Comparison of ENCODE assay signal across 8 mouse cellular contexts in genomic region chr4:105109199-105109989, GRCm38 (mm10). TPM values are rescaled to one million over a fixed set of nuclear protein-coding genes. Genes with fewer than 3 reads are reported as not detected.
DNase-seq lines count a peak whose midpoint lies in the region; ATAC-seq and TF ChIP-seq lines count a peak whose summit lies in the region.

Gene Prkaa2, minus strand, starts transcription at chr4:105109890.

- intact Hi-C loops in gastrocnemius, adult 2 months (cut with DNase I), result no loop called here

- peak within 1 kb of the TSS; percentile 86 for H3K9ac ChIP-seq in hindbrain, embryonic 15.5 days

- H3K9me3 ChIP-seq in hindbrain, embryonic 15.5 days, result no peaks in the 10 kb centered on the region

- in situ Hi-C loops in Patski (cut with MboI; ENCODE audit: low pct_unique_long_range_greater_than_20kb), result no loop called here

- peak within 1 kb of the TSS; percentile 68 for H3K4me2 ChIP-seq in hindbrain, embryonic 15.5 days

- ATAC-seq in Patski, result peak; percentile 86
- peak; percentile 90 for ATAC-seq in hindbrain, embryonic 15.5 days (ENCODE audit: low FRiP score, low read depth)

- no peak for DNase-seq in Patski (ENCODE audit: low read depth, low spot score)
- peak; percentile 89 to 91 for DNase-seq in cerebellum, postnatal 25 days
- peak; percentile 92 for DNase-seq in gastrocnemius, adult 2 months
- DNase-seq in left cerebral cortex, adult 11 months (ENCODE audit: low spot score), result peak; percentile 77
- peak; percentile 70 for DNase-seq in lung, postnatal 25 days (ENCODE audit: low spot score)
- peak; percentile 76 for DNase-seq in retina, embryonic 14.5 days (ENCODE audit: low spot score)
- peak; percentile 67 for DNase-seq in thymus, postnatal 25 days

- no peaks in the 10 kb centered on the region for H3K36me3 ChIP-seq in hindbrain, embryonic 15.5 days

- CTCF ChIA-PET in Patski (lab: Charles Lee), result interaction anchor here (1.1 to 2.6 kb wide), 3 partner anchors 11 to 38 kb away, joined by 3 to 19 read pairs (median 5); no protein-coding TSS in a partner anchor

- H3K4me1 ChIP-seq in hindbrain, embryonic 15.5 days (replicated peaks), result peaks cover 23% of the 10 kb centered on the region

- WGBS in hindbrain, embryonic 15.5 days, result 1% methylated on average over 72 of the region's 80 CpGs

- no peaks in the 10 kb centered on the region for H3K27me3 ChIP-seq in Patski
- no peaks in the 10 kb centered on the region for H3K27me3 ChIP-seq in hindbrain, embryonic 15.5 days

- POLR2A ChIA-PET in Patski (lab: Charles Lee), result interaction anchor here (1.7 kb wide), 1 partner anchor 38 kb away, joined by 6 read pairs; no protein-coding TSS in a partner anchor

- peak within 1 kb of the TSS; percentile 96 for H3K4me3 ChIP-seq in gastrocnemius, adult 2 months
- peak within 1 kb of the TSS; percentile 79 for H3K4me3 ChIP-seq in hindbrain, embryonic 15.5 days

- peak within 1 kb of the TSS; percentile 97 for H3K27ac ChIP-seq in gastrocnemius, adult 2 months
- H3K27ac ChIP-seq in hindbrain, embryonic 15.5 days (replicated peaks), result peak within 1 kb of the TSS; percentile 92

- peak; percentile 10 for TF ChIP-seq CTCF in Patski (IDR thresholded peaks at IDR 0.05)
- peak; percentile 43 for TF ChIP-seq CTCF in gastrocnemius, adult 2 months (IDR thresholded peaks at IDR 0.05)

RNA-seq across cellular contexts. Expression of gene Prkaa2, which starts in this region (rescaled TPM):
- 12.6 TPM for polyA plus RNA-seq in Patski (2021)
- 100 to 1,000 TPM; 135 to 136 TPM for total RNA-seq in gastrocnemius, adult 2 months (2021)
- polyA plus RNA-seq in hindbrain, embryonic 15.5 days (2015; fragmentation: Nextera tagmentation; extraction: Ambion mirVana), result 13.4 and 14.0 TPM in 2 replicates
